17 mouse cellular contexts compared by ENCODE assay signal in genomic region chr5:147053071-147053470, GRCm38 (mm10).
"Had no signal": no experiment of that assay in that cellular context is flagged by ENCODE, and none has a peak within 500 bp of the region (broad histone marks: within the 10 kb centered on the region; RNA-seq: fewer than 3 reads in every experiment).

No protein-coding gene starts in this region.

- H3K4me3 ChIP-seq: lung, embryonic 15.5 days; megakaryocyte, embryonic 14.5 days; midbrain, embryonic 12.5 days; midbrain, embryonic 15.5 days; neural tube, embryonic 12.5 days; stomach, embryonic 15.5 days had no signal

- H3K36me3 ChIP-seq: lung, embryonic 15.5 days; midbrain, embryonic 12.5 days; midbrain, embryonic 15.5 days; neural tube, embryonic 12.5 days; stomach, embryonic 15.5 days had no signal

- H3K9me3 ChIP-seq: lung, embryonic 15.5 days; megakaryocyte, embryonic 14.5 days; midbrain, embryonic 12.5 days; midbrain, embryonic 15.5 days; neural tube, embryonic 12.5 days; stomach, embryonic 15.5 days had no signal

- ATAC-seq: liver, postnatal 0 days; lung, postnatal 0 days; midbrain, embryonic 15.5 days had no signal

- H3K27me3 ChIP-seq: lung, embryonic 15.5 days; megakaryocyte, embryonic 14.5 days; midbrain, embryonic 12.5 days; midbrain, embryonic 15.5 days; neural tube, embryonic 12.5 days; stomach, embryonic 15.5 days had no signal

- H3K9ac ChIP-seq: liver, postnatal 0 days; lung, embryonic 15.5 days; midbrain, embryonic 12.5 days; midbrain, embryonic 15.5 days; neural tube, embryonic 12.5 days; stomach, embryonic 15.5 days had no signal

- H3K4me2 ChIP-seq: lung, embryonic 15.5 days; midbrain, embryonic 12.5 days; midbrain, embryonic 15.5 days; neural tube, embryonic 12.5 days; stomach, embryonic 15.5 days had no signal

- H3K27ac ChIP-seq: lung, embryonic 15.5 days; macrophage; midbrain, embryonic 12.5 days; midbrain, embryonic 15.5 days; neural tube, embryonic 12.5 days; stomach, embryonic 15.5 days; stomach, postnatal 0 days had no signal

- DNase-seq: liver, postnatal 0 days; lung, adult 2 months; lung, postnatal 14 days; lung, postnatal 36 days; right cerebral cortex, postnatal 14 days; thymus, adult 2 months; thymus, postnatal 25 days; thymus, postnatal 4 days had no signal
